Mouse (Mus musculus): ENCODE results near the gene Efna5.

- TF ChIP-seq GATA1 (IDR thresholded peaks at IDR 0.05; ENCODE audit: borderline replicate concordance, low read length) (no peak), FLI1 (IDR thresholded peaks at IDR 0.05; ENCODE audit: low read length) (no peak)
These were observed 133.7 kb downstream of the Efna5 start for GRCm38 (mm10) chr17:62747381-62747780.
